Mouse (Mus musculus) left cerebral cortex, postnatal 10 days (tissue): ENCODE results near the gene Slc6a6. TPM values are rescaled to one million over a fixed set of nuclear protein-coding genes. Genes with fewer than 3 reads are reported as not detected.

Experiments used
- DNase-seq, 2 experiments: peaks; one replicate each; pipeline ENCODE4 v3.0.0; 2021 to 2022; ENCODE audit warnings: low spot score in 2 of 2, mixed read lengths in 1 of 2; ENCODE audit errors: extremely low spot score in 1 of 2
- intact Hi-C: fragments of 180-260 bp; cut with DNase I; formaldehyde crosslinking; loops from one replicate; pipeline ENCODE4 v1.15.1; 2025
- total RNA-seq, 2 experiments: library from RNA; stranded (reverse); gene quantifications; 2 replicates each; pipeline ENCODE4 v1.2.3; 2021

The Slc6a6 gene
- total RNA-seq, 2 experiments from 2014 or later = 198 to 215 TPM

DNA sequence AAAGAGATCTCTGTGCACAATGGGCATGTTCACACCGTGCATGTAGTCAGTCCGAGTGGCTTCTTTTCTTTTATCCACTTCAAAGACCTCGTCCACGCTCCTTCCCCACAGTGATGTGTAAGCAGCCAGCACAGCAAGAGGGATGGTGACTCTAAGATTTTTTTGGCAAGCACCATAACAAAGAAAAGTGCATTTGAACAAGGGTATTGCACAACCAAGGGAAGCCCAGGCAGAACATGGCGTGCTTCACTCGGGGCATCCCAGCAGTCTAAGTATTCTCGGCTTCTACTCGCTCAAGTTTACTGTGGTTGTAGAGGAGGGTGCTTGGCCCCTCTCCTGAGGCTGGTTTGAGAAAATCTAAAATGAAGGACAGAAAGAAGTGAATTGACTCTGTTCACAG is 59.1 kb downstream of the Slc6a6 start:
- intact Hi-C loops = loop anchor here (5.0 kb wide), 1 partner anchor 216 kb away; no protein-coding TSS in a partner anchor
- no peak for DNase-seq

DNA sequence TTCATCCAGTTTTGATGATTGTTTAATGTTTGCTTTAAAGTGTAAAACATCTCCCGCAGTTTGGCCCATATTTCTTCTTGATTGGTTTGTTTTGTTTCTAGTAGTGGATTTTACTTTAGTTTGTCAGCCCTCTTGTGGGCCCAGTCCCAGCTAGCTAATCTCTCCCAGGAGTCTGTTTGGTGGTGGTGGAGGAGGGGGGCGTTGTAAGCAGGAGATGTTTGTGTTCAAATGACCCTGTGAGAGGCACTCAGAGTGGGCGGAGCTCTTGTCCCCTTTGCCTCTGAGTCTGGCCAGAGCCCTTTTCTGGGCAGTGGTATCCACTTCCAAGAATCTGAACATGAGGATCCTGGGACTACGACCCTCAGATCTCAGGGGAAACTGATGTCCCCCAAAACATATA is 60.0 kb downstream of the Slc6a6 start:
- DNase-seq = no peak
- intact Hi-C loops = loop anchor here (5.0 kb wide), 1 partner anchor 217 kb away; no protein-coding TSS in a partner anchor

DNA sequence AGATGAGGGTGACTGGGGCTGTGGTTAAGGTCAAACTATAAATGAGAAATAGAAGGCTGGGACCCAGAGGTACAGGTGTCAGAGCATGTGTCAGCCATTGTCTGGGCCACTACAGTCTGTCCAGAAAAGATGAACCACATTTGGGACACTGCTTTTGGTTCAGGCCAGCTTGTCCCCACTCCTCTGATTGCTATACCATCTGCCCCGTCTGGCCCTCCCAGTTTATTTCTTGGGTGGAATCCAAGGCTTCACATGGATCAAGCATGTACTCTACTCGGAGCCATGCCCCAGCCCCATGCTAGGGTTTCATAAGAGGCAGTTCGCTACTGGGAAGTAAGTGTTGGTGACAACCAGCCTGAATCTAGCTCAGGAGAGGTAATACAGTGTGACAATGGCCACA is 61.4 kb downstream of the Slc6a6 start:
- peak in 1 of 2 experiments; percentile 14 for DNase-seq
- intact Hi-C loops = no loop called here

DNA sequence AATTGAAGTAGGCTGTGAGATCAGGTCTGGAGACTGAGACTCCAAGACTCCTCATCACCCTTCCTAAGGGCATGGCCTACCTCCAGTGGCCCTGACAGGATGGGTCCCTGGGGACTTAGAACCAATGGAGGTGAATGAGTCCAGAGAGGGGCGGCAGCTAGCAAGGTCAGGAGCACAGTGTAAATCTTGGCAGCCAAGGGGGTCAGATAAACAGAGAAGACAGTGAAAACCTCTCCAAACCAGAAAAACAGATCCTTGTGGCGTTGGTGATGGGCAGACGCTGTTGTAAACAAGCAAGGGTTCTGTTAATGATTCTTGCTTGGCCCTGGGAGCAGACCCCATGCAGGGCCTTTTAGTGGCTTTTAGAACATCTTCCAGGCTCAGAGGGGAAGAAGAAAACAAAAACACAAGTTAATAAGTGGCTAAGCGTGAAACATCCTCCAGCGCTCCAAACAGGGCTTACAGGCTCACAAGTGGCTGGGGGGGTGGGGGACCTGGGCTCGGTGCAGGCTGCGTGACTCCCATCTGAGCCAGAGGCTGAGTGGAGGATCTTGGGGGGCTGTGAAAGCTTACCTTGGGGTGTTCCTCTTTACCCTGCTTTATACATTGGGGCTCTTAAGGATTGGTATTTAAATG is 62.2 kb downstream of the Slc6a6 start:
- DNase-seq = peak in 1 of 2 experiments; percentile 11
- intact Hi-C loops = no loop called here

DNA sequence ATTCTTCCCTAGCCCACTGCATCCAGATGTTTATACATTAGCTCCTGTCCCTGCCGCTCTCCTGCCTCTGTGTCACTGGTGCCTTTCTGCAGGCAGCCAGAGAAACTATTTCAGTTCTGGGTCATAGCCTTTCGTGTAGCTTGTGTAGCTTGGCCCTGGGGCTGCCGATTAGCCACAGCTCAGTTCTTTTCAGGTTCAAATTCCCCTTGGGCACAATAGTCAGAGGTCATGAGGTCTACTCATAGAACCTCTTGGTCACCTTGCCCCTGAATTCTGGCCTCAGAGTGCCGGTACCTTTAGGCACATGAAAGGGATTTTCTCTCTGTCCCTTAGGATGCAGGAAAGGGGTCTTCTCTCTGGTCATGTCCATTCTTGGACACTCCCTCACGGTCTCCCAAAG is 62.9 kb downstream of the Slc6a6 start:
- peak in 1 of 2 experiments; percentile 11 for DNase-seq
- intact Hi-C loops = no loop called here

DNA sequence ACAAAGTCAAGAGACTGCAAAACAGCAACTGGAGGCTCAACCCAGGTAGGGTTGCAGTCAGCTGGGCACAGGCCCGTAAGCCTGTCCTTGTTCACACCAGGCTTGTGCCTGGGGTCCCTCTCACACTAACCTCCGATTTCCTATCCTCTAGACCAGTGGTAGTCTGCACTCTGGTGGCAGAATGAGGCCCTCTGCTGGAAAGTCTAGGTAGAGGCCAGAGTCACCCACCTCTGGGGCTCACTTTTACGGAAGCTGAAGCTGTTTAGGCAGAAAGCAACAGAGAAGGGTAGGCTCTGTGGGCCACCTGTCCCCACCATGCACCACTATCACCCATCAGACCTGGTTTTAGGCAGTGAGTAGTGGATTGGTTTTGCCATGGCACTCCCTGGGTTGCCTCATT is 67.1 kb downstream of the Slc6a6 start:
- no peak for DNase-seq
- intact Hi-C loops = no loop called here

DNA sequence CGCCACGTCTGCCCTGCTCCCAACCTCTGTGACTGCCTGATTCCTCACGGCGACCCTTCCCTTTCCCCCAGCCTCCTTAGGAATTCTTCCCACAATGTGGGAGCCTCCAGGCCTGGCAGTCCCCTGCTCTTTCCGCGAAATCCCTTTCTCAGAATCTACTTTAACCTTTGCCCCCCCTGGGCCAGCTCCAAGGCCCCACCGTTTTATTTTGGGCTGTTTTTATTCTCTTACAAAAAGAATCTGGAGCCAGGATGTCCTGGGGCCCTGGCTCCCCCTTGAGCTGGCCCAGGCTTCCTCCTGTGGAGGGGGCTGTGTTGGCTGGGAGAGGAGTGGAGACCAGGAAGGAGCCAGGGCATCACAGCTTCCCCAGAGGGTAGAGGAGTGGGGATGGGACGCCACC is 69.0 kb downstream of the Slc6a6 start:
- DNase-seq = peak in 1 of 2 experiments; percentile 61
- intact Hi-C loops = no loop called here

DNA sequence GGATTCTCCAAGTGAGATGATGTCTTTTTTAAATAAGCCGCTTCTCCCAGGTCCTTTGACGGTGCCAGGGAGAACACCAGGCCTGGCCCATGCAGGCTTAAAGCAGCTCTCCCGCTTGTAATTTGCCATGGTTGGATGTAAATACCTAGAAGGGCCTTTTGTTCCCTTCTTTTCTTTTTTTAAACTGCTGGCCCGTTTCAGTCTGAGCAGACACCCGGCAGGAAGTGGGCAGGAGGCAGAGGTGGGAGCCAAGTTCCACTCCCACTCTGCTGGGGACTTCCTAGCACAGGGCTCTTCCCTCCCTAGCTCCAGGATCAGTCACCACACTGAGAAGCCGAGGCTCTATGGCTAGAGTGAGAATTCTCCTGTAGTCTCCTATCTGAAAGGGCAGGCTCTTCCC is 70.2 kb downstream of the Slc6a6 start:
- intact Hi-C loops = no loop called here
- DNase-seq = peak in 1 of 2 experiments; percentile 57

DNA sequence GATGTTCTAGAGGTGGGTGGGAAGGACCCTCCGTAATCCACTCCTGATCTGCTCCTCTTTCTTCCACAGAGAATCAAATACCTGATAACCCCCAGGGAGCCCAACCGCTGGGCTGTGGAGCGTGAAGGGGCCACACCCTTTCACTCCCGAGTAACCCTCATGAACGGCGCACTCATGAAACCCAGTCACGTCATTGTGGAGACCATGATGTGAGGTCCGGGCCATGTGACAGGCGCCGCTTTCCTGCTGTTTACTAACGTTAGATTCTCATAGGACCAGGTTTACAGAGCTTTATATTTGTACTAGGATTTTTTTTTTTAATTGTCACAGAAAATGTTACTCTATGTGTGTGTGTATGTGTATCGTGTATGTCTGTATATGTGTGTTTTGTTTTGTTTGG is 71.0 kb downstream of the Slc6a6 start:
- intact Hi-C loops = no loop called here

DNA sequence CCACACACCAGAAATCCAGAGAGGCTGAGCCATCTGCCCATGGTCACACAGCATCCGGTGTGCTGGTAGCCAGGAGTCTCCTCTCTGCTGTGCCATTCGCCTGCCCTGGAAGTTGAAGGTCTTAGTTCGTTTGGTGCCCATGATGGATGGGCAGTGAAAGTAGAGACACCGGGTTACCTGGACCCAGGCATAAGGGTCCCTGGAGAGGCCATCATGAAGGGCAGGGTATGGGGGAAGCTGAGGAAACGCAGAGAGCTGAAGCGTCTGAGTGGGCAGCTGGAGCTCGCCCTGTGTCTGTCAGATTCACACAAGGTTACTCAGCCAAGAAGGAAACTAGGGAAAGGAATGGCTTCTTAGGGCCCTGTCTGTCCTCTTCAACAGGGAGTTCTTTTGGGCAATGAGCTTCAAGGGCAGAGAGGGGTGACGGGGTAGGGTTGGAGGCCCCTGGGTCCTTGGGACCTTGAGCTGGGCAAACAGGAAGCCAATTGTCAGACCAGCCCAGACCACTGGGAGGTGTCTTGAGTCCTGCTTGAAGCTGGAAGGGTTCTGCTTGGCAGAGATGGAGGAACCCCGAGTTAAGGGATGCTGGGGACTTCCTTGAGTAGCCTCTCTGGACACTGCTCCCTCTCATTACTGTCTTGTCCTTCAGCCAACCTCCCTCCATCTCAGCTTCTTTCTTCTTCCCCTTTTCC is 78.3 kb downstream of the Slc6a6 start:
- intact Hi-C loops = no loop called here
- no peak for DNase-seq

More for the DNA sequence above, 71.0 kb downstream of the Slc6a6 start:
- no peak for DNase-seq

DNA sequence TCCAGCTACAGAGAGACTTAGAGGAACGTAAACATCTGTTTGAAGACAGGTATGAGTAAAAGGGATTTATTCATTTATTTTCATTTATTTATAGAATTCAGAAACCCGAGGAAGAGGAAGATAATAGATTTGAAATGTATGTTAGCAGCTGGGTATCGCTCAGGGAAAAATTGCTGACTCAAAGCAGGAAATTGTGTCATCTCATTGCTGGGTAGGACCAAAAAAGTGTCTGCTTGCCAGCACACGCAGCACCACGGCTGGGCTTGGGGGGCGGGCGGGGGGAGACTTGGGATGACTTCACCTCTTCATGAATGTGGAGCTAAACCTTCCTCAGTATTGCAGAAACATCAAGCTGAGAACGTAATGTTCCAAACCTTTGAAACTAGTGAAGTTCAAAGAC is 83.7 kb downstream of the Slc6a6 start:
- intact Hi-C loops = no loop called here
- no peak for DNase-seq

DNA sequence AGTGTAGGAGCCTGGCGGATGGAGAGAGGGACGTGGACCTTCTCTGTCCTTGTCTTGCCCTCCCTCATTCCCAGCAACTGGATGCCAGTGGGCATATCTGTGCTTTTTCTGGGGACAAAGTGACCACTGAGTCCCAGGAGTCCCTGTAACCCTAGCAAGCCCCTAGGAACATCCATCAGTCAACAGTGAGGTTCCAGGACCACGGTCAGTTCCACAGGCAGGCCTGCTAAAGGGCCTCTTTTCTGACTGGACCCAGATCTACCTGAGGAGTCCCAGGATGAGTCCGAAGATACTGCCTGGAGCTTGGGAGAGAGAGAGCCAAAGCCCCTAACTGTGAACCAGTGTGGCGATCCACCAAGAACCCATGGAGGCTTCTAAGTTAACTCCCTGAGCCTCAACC is 90.1 kb downstream of the Slc6a6 start:
- intact Hi-C loops = no loop called here
- DNase-seq = no peak

DNA sequence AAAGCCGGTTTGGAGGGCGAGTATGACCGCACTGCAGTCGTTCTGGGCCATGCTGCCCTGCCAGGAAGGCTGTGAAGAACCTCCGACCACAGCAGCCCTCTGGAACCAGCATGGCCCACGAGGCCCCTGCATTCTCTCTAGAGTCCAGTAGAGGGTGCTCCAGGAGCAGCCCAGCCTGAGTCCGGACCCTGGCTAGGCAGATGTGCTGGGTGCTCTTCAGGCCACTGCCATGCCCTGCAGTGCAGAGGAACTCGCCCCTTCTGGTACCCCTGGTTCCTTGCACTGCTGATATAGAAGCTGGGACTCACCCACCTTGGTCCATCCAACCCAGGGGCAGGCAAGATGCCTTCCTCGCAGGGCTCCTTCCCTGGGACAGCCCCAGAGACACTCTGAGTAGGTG is 92.7 kb downstream of the Slc6a6 start:
- intact Hi-C loops = loop anchor here (5.0 kb wide), 3 partner anchors 76 to 291 kb away; no protein-coding TSS in a partner anchor
- no peak for DNase-seq

DNA sequence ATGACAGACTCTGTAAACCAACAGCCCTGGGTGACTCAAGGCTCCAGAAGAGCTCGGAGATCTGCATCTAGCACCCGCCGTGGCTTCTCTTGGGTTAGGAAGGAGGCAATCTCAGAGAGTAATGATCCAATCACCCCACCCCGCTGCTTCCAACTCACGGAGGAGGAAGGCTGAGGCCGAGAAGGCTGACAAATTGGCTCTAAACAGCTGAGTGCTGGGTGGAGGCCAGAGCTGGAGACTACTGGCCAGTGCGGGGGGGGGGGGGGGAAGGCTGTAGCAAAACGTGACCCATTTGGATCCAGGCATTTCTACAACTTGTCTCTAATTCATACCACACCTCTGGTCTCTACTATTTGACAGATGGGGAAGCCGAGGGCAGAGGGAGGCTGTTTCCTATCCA is 95.4 kb downstream of the Slc6a6 start:
- intact Hi-C loops = loop anchor here (5.0 kb wide), 3 partner anchors 73 to 288 kb away; no protein-coding TSS in a partner anchor

DNA sequence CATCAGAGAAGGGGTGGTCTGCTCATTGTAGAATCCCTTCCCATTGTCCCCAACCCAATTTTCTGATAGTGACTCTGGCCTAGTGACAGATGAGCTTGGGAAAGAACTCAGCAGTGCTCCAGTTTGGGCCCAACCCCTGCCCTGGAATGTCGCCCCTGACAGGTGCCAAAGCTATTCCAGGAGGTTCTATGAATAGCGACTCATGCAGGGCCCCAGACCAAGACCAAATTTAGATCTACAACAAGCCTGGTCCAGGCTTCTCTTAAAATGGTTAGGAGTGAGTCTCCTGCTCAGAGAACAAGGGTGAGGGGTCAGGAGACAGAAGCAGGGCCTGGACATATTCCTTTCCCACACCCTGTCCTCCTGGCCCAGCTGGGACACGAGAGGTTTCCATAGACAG is 101.2 kb downstream of the Slc6a6 start:
- intact Hi-C loops = no loop called here
- DNase-seq = no peak

More for the DNA sequence above, 95.4 kb downstream of the Slc6a6 start:
- DNase-seq = no peak

DNA sequence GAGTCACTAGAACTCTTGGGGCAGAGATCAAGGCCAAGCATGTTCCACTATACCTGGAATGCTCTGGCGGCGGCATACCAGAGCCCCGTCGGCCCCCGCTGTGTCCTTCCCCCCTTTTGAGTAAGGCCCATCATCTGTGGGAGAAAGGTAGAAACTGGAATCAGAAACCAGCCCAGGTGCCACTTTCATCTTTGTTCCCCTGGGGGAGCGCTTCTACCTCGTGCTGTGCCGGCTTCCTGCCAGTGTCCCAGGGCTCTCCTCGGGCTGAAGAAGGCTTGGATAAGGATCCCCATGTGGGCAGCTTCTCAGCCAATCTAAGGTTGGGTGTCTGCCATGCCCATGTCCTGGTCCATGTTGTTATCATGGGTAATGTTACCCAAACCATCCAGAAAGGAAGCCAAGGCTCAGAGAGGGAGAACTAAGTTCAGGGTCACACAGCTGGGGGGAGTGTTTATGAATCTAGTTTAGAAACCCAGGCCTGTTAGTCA is 104.5 kb downstream of the Slc6a6 start:
- no peak for DNase-seq
- intact Hi-C loops = no loop called here

DNA sequence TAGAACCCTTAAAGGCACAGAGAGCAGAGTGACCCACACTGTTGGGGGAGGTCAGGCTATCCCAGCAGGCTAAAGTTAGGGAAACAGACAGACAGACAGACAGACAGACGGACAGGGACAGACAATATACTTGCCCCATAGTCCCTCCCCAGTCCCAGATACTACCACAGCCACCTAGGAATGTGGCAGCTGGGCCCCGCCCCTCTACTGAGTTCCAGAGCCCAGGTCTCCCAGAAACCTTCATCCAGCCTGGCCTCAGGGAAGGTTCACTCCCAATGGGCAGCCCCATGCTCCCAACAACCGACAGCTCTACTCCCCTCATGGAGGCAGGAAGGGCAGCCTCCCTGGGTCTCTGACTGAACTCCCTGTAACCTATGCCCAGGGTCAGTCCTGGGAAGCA is 111.8 kb downstream of the Slc6a6 start:
- intact Hi-C loops = no loop called here
- DNase-seq = no peak

DNA sequence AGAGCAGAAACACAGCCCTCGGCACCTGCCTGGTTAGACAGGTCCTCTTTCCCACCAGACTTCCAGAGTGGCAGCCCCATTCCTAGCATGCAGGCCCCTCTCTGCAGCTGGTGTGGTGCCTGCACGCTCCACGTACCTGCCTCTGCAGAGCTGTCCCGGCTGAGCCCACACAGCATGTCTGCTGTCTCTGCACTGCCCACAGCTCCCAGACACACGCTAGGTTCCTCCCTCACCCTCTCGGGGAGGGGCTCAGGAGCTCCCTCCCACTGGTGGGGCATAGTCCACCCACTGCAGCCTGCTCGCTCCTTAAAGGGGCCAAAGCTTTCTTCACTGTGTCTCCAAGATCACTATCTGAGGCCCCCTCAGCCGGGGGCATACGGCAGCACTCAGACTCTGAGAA is 112.2 kb downstream of the Slc6a6 start:
- no peak for DNase-seq
- intact Hi-C loops = no loop called here

DNA sequence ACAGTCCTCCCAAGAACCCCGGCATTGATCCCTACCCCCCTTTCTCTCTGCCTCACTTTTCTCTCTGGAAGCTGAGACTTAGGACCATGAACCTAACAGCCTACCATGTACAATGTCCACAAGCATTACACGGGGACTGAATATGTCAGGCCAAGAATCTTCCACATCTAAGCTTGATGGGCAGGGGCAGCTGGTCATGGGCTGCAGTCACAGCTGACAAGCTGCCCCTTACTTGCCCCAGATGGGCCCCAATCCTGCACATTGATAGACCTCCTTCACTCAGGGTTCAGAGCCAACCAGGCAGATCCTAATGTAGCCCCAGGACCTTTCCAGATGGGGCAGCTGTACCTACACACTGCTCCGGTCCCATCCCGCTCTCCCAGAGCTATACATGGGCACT is 112.9 kb downstream of the Slc6a6 start:
- DNase-seq = no peak
- intact Hi-C loops = no loop called here

DNA sequence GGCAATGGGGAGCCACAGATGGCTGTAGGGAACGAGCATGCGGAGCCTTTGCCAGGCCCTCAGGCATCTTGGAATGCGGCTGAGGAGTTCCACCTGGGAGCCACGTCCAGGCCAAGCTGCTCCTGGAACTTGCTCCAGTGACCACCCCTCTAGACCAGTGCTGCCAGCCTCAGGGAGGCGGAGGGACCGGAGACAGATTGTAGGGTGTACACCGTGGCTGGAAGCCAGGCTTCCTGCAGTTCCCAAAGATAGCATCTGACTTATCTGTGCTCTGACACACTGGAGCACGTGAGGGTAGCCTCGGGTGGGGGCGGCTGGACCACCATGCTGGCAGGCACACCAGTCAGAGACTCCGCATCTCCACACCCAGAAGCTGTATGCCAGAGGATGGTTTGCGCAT is 114.6 kb downstream of the Slc6a6 start:
- peak in 1 of 2 experiments; percentile 52 for DNase-seq

More for the DNA sequence above, 114.6 kb downstream of the Slc6a6 start:
- intact Hi-C loops = no loop called here
